Mouse (Mus musculus) embryonic fibroblast, embryonic 13.5 days (primary cell): ENCODE results near the gene Tnr.

Source experiments
- CTCF ChIP-seq: IDR thresholded peaks from 2 replicates; pipeline ENCODE4 v1.5.1; 2011; ENCODE audit warnings: mild to moderate bottlenecking, control low read depth, low read length, moderate library complexity, borderline replicate concordance; ENCODE audit not compliant: insufficient read depth
- POLR2A ChIP-seq: IDR thresholded peaks from 2 replicates; pipeline ENCODE4 v1.6.1; 2011; ENCODE audit warnings: low read depth, mild to moderate bottlenecking, control low read depth, low read length, moderate library complexity

DNA sequence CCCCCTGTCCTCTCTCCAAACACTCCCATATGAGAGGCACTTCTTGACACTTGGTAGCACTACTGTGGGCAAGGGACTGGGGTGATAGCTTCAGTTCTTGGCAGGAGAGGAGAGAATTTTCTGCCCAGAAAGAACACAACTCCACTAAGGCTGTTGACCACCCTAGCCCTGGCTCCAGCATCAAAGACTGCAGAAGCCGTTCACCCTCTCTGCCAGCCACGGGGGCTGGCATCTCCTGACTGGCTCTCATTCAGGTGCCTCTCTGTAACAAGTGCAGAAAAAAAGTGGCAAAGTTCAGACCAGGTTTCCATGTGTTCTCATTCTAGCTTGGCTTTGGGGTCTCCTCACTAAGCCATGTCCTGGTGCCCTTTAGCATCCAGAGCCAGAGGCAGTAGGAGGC is 157.7 kb downstream of the Tnr start:
- no peak for TF ChIP-seq POLR2A
- no peak for TF ChIP-seq CTCF
